Mouse (Mus musculus) monocyte, adult 2 months (primary cell): ENCODE measurements around the gene H2afx.
A peak's percentile ranks its signal among the peaks of the same experiment; 100 is the strongest.
"Not testable (repeated sequence)": the region's sequence is repeated elsewhere in the genome, so short reads cannot be mapped to it uniquely, and the experiment has no call there.

Experiments used
- DNase-seq, 2 experiments: peaks; one replicate each; pipeline ENCODE4 v3.0.0; 2022; ENCODE audit warnings: low spot score in 2 of 2, low read depth in 1 of 2

H2afx gene

DNA sequence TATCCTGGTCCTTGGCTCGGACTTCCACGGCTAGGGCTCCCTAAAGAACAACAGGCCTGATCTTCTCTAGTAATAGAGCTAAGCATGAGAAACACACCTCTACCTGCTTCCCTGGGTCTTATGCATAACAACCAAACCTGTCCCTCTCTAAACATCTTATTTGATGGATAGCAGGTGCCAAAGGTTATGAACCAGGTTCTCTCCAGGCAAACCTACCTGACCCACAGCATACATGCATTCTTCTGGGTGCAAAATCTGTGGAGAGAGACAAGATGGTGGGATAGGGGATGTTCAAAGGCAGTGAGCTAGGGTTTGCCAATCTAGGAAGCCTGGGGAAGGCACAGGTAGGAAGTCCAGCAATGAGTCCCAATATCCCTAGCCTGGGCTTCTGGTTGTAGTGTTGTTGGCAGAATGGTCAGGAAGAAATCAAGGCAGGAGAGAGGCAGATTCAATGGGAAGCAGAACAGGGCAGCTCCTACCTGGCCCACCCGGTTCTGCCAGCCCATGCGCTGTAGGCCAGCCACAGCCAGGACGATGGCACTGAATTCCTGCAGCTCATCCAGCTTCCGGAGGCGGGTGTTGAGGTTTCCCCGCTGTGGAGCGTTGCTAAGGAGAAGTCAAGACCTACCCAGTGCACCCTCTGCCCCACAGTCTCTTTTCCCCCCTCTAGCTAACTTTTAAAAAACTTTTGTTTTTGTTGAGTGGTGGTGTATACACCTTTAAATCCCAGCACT lies 3.1 kb downstream of the H2afx start:
- no peak for DNase-seq

DNA sequence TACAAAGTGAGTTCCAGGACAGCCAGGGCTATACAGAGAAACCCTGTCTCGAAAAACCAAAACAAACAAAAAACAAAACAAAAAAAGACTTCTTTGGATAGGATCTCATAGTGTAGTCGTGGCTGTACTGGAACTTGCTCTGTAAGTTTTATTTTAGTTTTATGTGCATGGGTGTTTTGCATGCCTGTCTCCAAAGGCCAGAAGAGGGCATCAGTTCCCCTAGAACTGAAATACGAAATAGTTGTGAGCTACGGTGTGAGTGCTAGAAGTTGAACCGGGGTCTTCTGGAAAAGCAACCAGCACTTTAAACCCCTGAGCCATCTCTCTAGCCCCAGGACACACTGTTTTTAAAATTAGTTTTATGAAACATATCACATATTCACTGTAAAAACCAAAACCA lies 4.1 kb downstream of the H2afx start:
- no peak for DNase-seq

DNA sequence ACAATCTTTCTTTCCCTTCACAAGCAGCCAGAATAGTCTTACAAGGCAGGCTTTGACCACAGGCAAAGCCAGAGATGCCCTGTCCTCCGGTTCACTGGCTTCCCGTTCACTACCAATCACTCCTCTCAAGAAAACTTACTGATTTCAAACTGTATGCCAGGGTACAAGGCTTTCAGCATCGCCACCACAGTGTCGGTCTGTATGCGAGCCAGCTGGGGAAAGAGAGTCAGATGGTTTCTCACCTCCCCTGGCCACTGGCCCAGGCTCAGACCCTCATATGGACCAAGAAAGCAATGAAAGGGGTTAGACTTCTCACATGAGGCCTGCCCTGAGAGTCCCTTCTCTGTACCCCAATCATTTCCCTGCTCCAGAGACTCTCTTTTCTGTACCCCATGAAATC lies 7.0 kb downstream of the H2afx start:
- no peak for DNase-seq

DNA sequence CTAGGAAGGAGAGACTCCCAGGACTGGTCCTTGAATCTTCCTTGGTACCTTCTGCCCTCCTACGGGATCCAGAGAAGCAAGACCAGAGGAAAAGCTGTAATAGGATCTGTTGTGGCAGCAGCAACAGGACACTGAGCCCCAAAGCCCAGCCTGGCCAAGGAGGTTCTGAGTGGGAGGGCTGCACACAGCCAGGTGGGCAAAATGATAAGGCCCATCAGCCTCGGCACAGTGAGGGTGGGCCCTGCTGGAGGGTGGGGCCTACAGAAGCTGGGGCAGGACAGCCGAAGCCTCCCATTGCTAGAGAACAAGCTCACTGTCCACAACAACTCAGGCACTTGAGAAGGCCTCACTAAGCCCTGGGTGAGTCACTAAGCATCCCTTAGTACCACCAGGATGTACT lies 7.7 kb downstream of the H2afx start:
- DNase-seq, result no peak

DNA sequence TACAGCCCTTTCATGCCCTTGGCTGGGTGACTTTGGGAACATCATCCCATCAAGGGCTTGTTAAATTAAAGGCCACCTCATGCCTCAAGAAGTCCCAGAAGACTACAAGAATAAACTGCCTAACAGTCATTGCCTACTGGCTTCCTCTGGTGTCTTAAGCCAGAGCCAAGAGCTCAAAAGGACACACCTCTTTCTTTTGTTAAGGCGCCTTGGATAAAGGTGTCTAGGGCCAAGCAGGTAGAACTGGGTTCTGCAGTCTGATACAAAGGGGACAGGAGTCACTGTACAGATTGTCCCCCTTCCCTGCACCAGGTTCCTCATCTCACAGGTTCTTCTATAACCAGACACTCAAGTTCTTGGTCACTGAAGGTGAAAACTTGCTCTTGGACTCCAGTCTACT lies 8.1 kb downstream of the H2afx start:
- DNase-seq, result no peak

DNA sequence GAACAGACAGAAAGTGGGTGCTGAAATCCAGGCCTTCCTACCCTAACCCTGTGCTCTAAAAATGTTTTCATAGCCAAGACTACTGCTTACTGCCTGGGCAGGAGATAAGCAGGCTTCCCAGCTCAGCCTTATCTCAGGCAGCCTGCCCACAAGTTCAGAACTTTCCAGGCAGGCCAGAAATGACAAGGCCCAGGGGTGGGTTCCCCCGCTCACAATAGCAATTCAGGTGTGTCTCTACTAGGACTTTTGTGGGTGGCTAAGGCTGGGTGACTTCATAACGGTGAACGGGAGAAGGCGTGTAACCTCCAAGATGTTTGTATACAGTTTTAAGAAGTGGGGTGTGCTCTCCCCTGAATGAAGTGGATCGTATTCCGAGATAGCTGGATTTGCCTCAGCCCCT lies 8.8 kb downstream of the H2afx start:
- DNase-seq, result no peak

DNA sequence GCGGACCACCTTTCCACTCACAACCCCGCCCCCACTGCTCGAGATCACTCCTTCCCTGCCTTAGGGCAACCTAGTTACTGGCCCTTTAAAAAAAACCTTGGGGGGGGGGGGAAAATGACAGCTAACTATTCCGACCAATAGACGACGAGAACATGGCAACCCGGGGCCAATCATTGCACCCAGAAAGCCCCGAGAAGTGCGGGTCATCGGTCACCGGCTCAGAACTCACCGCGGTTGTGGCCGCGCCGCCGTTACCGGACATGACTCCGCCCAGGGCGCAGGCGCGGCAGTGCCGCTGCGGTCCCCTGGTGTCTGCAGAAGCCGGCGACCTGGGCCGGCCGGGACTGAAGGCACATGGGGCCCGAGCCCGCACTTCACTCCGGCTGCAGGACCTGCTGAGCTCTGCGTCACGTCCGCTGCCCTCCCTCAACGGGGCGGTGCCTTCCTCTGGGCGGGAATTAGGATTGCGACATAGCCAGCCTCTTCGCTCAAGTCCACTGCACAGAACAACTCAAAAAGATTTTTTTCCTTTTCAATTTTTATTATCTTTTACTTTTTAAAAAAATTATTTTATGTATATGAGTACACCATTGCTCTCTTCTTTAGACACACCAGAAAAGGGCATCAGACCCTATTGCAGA lies 9.4 kb downstream of the H2afx start, which contains the start of gene Hmbs:
TSS of gene Hmbs (minus strand) at position 448 of the 641 bp plus-strand sequence.
- DNase-seq, result peak; percentile 79 to 89

DNA sequence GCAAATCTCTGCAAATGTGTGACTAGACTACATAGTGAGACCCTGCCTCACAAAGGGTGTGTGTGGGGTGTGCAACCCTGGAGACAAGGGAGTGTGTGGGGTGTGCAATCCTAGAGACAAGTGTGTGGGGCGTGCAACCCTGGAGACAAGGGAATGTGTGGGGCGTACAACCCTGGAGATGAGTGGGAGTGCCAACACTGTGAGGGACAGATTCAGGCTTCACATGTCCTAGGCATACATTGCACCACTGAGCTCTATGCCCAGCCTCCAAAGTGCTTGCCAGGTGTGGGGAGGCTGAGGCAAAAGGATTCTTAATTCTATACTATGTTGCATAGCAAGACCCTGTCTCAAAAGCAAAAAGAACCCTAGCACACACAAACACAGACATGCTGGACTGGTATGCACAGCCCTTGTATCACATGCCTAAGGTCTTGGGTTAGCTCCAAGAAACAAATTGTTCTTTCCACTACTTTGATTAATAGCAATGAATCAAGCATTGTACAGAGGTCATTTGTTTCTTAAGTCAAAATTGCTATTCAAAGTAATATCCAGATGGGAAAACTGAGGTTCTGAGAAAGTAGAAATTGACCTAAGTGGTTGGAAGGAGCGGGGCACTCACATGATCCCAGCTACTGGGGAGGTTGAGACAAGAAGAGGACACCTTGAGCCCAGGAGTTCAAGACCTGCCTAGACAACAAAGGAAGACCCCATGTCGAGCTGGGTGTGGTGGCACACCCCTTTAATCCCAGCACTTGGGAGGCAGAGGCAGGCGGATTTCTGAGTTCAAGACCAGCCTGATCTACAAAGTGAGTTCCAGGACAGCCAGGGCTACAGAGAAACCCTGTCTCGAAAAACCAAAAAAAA lies 11.3 kb downstream of the H2afx start:
- DNase-seq, result no peak

DNA sequence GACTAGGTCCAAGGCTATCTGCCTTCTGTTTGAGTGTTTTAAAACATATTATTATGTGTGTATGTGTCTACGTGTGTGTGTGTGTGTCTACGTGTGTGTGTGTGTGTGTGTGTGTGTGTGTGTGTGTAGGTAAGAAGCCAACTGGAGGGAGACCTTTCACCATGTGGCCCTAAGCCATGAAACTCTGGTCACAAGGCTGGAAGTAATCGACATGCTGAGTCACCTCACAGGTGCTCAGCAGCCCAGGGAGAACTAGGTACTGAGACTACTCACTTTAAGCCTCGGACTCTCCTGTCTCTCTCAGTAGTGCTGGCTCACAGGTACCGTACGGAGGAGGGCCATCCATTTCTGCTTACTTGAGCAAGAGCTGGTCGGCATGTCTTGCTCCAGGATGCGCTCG lies 12.7 kb downstream of the H2afx start:
- DNase-seq, result no peak

DNA sequence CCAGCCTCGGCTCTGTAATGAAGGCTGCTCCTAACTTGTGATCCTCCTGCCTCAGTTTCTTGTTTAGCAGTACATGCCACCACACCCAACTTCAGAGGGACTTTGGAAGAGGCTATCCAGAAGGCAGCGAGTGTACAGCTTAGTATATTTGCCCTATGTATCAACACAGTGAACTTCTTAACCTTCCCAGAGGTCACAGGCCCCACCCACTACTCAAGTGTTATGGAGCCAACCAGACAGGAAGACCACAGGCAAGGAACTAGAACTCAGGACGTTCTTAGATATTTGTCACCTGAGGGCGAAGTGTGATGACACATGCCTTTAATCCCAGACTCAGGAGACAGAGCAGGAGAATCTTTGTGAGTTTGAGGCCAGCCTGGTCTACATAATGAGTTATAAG lies 13.1 kb downstream of the H2afx start:
- no peak for DNase-seq

DNA sequence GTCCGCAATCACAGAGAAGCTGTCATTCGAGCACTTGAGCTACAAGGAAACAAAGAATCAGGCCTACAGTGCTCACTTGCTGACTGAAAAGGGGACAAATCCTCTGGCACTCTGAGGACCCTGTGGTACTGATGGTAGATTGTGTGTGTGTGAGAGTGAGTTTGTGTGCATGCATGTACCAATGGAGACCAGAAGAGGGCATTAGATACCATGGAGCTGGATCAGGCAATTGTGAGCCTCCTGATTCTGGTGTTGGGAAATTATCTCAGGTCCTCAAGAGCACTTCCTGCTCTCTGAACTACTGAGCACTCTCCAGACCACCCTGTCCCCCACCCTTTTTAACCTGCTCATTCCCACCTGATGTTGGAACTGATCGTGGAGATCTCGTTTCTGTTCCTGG lies 14.1 kb downstream of the H2afx start:
- DNase-seq, result no peak

DNA sequence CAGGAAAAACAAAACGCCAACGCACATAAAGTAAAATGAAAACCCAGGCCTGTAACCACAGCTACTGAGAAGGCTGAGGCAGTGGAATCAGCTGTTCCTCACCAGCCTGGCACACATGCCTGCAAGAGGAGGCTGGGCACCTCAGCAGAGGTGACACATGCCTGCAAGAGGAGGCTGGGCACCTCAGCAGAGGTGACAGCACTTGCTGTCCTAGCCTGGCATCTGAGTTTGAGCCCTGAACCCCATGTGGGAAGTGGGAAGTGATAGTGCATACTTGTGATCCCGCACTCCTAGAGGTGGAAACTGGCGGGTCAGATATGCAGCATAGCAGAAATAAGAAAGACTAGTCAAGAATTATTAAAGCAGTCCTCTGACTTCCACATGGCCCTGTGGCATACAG lies 16.9 kb downstream of the H2afx start:
- DNase-seq, result no peak

DNA sequence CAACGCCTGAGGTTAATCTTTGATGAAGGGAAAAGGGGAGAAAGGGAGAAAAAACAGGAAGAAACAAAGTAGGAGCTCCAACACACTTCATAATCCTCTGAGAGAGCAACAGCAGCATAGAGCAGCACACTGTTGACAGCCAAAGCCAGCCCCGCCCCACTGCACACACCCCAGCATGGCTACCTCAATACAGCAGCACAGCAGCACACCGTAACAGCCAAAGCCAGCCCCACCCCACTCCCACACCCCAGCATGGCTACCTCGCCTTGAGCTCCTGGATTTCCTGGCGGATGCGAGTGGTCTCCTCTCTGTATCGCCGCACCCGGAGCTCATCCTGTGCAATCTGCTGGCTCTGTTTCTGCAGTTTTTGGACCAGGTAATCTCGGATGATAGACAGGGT lies 17.8 kb downstream of the H2afx start:
- no peak for DNase-seq

DNA sequence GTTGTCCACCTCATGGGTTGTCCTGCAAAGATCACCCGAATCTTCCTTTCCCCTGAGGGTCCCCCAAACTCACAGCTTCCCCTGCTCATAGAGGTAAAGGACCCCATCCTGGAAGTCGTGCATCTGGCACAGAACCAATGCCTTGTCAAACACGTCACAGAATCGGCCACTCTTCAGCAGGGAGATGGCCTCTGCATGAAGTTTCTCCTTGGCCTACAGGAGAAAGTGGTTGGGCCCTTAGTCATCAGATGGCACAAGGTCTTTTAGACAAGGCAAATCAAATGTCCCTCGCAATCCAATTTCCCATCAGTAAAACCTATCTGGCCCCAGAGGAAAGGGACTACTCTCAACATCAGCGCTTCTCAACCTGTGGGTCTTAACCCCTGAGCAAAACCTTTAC lies 18.6 kb downstream of the H2afx start:
- DNase-seq, result no peak

DNA sequence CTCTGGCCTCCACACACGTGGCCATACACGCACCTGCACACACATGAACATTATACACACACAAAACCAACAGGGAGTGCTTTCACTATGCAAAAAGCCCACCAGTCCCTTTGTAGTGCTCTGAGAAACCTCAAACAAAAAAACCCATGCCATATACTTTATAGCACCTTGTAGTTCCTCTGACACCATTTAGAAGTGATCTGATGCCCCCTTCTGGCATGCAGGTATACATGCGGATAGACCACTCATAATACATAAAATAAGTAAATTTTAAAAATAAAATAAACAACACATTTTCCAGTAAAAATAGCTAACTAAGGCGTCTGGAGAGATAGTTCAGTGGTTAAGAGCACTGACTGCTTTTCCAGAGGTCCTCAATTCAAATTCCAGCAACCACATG lies 22.7 kb downstream of the H2afx start:
- no peak for DNase-seq

DNA sequence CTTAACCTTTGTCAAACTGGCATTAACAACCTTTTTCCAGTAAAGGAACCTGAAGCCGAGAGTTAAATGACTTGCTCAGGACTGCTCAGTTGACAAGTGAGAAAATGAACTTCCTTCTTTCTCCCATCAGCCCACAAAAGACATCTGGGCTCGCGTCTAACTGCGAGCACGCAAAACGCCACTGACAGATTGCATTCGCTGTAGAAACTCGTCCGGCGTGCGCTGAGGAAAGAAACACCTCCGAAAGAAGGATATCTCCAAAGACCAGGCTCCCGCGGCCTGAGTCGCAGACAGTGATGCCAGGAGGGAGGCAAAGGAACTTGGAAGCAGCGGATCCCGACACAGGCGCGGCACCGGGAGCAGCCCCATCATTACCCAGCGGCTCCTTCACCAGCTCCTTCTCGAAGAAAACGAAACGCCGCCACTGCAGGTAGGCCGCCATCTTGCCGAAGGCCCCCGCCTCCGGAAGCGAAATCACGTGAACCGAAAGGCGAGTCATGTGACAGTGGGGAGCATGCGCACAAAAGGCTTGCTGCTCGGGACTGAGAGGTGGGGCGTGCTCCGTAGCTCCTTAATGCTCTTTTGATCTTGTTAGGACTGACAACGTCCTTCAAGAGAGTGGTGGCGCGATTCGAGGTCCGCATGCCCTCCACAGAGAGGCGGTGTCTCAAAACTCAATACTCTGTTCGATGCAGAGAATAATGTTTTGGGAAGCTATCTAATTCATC lies 26.9 kb downstream of the H2afx start, which contains the start of gene Vps11:
TSS of gene Vps11 (minus strand) at position 481 of the 728 bp plus-strand sequence.
- peak; percentile 83 to 91 for DNase-seq

DNA sequence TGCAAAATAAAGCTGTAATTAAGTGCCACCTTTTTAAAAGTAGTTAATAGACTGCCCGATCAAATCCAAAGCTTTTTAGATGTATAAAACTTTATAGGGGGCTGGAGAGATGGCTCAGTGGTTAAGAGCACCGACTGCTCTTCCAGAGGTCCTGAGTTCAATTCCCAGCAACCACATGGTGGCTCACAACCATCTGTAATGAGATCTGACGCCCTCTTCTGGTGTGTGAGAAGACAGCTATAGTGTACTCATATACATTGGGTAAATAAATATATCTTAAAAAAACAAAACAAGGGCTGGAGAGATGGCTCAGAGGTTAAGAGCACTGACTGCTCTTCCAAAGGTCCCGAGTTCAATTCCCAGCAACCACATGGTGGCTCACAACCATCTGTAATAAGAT lies 27.4 kb downstream of the H2afx start:
- DNase-seq, result not testable (repeated sequence)

DNA sequence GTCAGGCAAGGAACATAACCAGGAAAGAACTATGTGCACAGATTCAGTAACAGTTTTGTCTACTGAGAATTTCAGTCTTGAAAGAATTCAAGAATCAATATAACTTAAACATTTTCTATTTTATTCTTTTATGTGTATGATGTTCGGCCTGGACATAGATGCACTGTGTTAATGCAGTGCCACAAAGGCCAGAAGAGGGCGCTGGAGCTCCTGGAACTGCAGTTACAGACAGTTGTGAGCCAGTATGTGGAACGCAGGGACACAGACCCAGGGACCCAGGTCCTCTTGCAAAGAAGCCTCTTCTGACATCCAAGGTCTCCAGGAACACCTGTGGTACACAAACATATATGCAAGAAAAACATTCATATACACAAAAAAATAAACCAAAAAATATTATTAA lies 30.0 kb downstream of the H2afx start:
- DNase-seq, result no peak

DNA sequence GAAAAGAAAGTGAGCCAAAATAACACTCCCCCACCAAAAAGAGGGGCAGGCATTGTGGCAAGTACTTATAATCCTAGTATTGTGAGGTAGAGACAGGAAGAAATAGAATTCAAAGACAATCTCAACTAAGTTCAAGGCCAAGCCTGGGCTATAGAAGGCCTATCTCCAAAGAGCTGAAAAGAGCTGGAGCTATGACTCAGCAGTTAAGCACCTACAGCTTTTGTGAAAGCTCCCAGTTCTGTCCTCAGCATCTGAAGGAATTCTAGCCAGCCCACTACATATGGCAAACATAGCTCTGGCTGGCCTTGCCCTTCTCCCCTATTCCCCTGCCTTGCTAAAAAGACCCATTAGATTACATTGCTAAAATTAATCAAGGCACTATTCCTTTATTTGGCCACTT lies 38.9 kb downstream of the H2afx start:
- no peak for DNase-seq

DNA sequence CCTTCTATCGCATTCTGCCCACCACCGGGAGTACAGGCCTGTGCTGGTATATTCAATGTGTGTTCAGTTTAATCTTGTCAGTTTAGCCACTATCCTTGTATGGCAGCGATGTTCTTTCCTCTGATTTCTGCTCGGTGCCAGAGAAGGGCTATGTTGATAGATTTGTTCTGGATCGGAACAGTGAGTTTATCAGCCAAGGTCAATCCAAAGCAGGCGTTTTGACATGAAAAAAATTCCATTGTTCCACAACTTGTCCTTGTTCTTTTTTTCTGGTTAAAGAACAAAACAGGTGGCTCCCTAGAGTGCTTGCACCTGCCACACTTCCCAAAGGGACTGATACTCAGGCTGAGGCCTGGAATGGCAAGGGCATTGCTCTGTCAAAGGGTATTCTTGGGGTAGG lies 41.6 kb downstream of the H2afx start:
- no peak for DNase-seq

DNA sequence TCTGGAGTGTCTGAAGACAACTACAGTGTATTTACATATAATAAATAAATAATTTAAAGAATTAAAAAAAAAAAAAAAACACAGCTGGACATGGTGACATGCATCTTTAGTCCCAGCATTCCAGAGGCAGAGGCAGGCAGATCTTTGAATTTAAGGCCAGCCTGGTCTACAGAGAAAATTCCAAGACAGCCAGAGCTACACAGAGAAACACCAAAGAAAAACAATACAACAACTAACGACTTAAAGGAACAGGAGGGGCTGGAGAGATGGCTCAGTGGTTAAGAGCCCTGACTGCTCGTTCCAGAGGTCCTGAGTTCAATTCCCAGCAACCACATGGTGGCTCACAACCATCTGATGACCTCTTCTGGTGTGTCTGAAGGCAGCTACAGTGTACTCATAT lies 42.8 kb downstream of the H2afx start:
- not testable (repeated sequence) for DNase-seq
